Mouse (Mus musculus): ENCODE results near the gene Mpped2. TPM values are rescaled to one million over a fixed set of nuclear protein-coding genes. Genes with fewer than 3 reads are reported as not detected.

Mpped2 gene
- polyA plus RNA-seq, 1 experiment from 2014 or later = 1.3 TPM

DNA sequence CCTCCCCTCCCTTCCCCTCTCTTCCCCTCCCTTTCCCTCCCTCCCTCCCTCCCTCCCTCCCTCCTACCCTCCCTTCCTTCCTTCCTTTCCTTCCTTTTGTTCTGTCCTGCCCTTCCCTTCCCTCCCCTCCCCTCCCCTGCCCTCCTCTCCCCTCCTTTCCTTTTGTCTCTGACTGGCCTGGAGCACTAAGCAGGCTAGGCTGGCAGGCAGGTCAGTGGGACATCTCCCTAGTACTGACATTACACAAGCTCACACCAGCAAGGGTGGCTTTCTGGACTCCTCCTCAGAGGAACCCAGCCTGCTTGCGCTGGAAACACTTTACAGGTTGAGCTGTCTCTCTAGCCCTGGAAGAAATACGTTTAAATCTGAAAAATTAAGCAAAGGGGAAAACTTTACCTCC, 139.5 kb downstream of the Mpped2 start:
- Histone ChIP-seq H3K27ac (ENCODE audit: low read depth) (no peak overlapping the region), H3K9me3 (ENCODE audit: low read length) (no peaks in the 10 kb centered on the region), H3K4me1 (ENCODE audit: insufficient read depth) (no peaks in the 10 kb centered on the region), H3K4me3 (ENCODE audit: low read depth, low read length) (no peak overlapping the region), H3K27me3 (ENCODE audit: insufficient read depth, low read length) (no peaks in the 10 kb centered on the region), H3K4me2 (ENCODE audit: low read depth, low read length) (no peak overlapping the region), H3K36me3 (replicated peaks; ENCODE audit: insufficient read depth, low read length) (no peaks in the 10 kb centered on the region), H3K9ac (replicated peaks) (no peak overlapping the region)
- ATAC-seq (no peak), DNase-seq (no peak)
- TF ChIP-seq EP300 (IDR thresholded peaks at IDR 0.05; ENCODE audit: low read depth) (no peak), CTCF (IDR thresholded peaks at IDR 0.05; ENCODE audit: low read depth) (no peak)
- 70% methylated on average over 2 of the region's 2 CpGs for WGBS (ENCODE audit: insufficient replicate concordance)

DNA sequence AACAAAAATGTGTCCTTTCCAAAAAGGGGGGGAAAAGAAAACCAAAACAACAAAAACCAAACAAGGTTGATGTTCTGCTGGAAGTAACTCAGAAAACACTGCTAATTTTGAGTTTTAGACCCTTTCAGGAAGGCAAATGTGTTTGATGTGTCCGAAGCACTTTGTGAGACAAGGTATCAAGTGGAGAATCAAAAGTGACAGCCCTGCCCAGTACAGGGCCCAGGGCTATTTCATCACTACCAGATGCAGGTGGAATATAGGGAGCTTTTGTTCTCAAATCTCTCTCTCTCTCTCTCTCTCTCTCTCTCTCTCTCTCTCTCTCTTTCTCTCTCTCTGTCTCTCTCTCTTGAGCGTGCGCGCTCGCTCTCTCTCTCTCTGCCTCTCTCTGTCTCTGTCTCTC, 140.1 kb downstream of the Mpped2 start:
- 95% methylated on average over 5 of the region's 5 CpGs for WGBS (ENCODE audit: insufficient replicate concordance)
- H3K27me3 ChIP-seq (ENCODE audit: insufficient read depth, low read length) = no peaks in the 10 kb centered on the region
- no peaks in the 10 kb centered on the region for H3K36me3 ChIP-seq (replicated peaks; ENCODE audit: insufficient read depth, low read length)
- no peak overlapping the region for H3K9ac ChIP-seq (replicated peaks)
- no peaks in the 10 kb centered on the region for H3K9me3 ChIP-seq (ENCODE audit: low read length)
- no peak for DNase-seq
- H3K27ac ChIP-seq (ENCODE audit: low read depth) = no peak overlapping the region
- no peaks in the 10 kb centered on the region for H3K4me1 ChIP-seq (ENCODE audit: insufficient read depth)
- no peak for ATAC-seq
- H3K4me3 ChIP-seq (ENCODE audit: low read depth, low read length) = no peak overlapping the region
- TF ChIP-seq EP300 (IDR thresholded peaks at IDR 0.05; ENCODE audit: low read depth) (no peak), CTCF (IDR thresholded peaks at IDR 0.05; ENCODE audit: low read depth) (no peak)
- no peak overlapping the region for H3K4me2 ChIP-seq (ENCODE audit: low read depth, low read length)

DNA sequence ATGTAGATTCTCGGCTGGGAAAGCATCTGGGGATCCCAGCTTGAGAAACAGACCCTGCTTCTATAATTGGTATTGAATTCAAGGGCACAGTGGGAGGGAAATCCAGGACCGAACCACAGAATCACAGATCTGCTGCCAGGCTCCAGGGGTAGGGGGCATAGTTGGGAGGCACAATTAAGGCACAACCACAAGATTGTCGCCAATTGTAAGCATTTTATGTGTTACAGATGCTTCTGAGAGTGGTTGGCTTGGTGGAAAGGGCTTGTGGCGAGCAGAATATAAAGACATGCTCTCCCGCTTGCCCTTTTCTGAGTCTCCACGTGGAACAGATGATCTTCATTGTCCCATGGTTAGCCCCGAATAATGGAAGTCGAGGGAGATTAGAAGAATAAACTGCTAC, 142.3 kb downstream of the Mpped2 start:
- Histone ChIP-seq H3K4me2 (ENCODE audit: low read depth, low read length) (no peak overlapping the region), H3K4me1 (ENCODE audit: insufficient read depth) (no peaks in the 10 kb centered on the region), H3K9ac (replicated peaks) (no peak overlapping the region), H3K27ac (ENCODE audit: low read depth) (no peak overlapping the region), H3K27me3 (ENCODE audit: insufficient read depth, low read length) (no peaks in the 10 kb centered on the region), H3K9me3 (ENCODE audit: low read length) (no peaks in the 10 kb centered on the region), H3K4me3 (ENCODE audit: low read depth, low read length) (no peak overlapping the region), H3K36me3 (replicated peaks; ENCODE audit: insufficient read depth, low read length) (no peaks in the 10 kb centered on the region)
- TF ChIP-seq CTCF (IDR thresholded peaks at IDR 0.05; ENCODE audit: low read depth) (no peak), EP300 (IDR thresholded peaks at IDR 0.05; ENCODE audit: low read depth) (no peak)
- DNase-seq (no peak), ATAC-seq (no peak)
- 72% methylated on average over 8 of the region's 8 CpGs for WGBS (ENCODE audit: insufficient replicate concordance)

DNA sequence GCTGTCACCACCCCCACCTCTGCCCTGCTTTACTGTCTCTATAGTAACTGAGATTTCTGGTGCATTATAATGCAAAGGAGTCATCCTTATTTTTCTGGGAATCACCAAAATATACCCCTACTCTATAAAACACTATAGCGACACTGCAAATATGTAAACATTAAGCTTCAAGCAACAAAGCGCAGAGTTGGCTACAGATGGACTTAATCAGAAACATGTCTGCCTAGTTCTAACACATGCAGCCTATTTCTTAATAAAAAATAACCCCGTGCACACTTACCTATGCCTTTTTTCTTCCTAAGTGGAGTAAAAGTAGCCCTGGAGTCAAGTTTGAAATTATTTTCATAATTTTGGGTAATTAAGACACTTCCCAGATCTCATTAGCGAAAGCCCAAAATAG, 144.2 kb downstream of the Mpped2 start:
- no peak overlapping the region for H3K4me2 ChIP-seq (ENCODE audit: low read depth, low read length)
- H3K36me3 ChIP-seq (replicated peaks; ENCODE audit: insufficient read depth, low read length) = no peaks in the 10 kb centered on the region
- 87% methylated on average over 4 of the region's 4 CpGs for WGBS (ENCODE audit: insufficient replicate concordance)
- no peaks in the 10 kb centered on the region for H3K4me1 ChIP-seq (ENCODE audit: insufficient read depth)
- TF ChIP-seq CTCF (IDR thresholded peaks at IDR 0.05; ENCODE audit: low read depth) (no peak), EP300 (IDR thresholded peaks at IDR 0.05; ENCODE audit: low read depth) (no peak)
- no peaks in the 10 kb centered on the region for H3K27me3 ChIP-seq (ENCODE audit: insufficient read depth, low read length)
- no peak overlapping the region for H3K27ac ChIP-seq (ENCODE audit: low read depth)
- H3K9ac ChIP-seq (replicated peaks) = no peak overlapping the region
- H3K4me3 ChIP-seq (ENCODE audit: low read depth, low read length) = no peak overlapping the region
- ATAC-seq = no peak
- no peak for DNase-seq
- no peaks in the 10 kb centered on the region for H3K9me3 ChIP-seq (ENCODE audit: low read length)

DNA sequence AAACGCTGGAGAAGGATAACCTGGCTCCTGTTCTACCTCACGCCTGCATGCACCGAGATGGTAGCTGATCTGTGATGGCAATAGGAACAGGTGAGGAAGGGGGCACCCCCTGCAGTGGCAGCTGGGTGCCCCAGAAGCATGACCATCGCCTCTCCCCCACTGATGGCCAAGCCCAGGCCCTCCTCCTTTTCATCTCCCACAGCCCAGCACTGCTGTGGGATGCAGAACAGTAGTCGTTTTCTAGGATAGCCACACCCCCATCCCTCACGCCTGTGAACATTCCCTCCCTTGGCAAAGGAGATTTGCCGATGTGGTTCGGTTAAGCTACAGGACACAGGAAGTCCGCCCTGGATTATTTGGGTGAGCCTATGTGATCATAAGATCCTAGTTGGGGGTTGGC, 151.1 kb downstream of the Mpped2 start:
- TF ChIP-seq EP300 (IDR thresholded peaks at IDR 0.05; ENCODE audit: low read depth) (no peak), CTCF (IDR thresholded peaks at IDR 0.05; ENCODE audit: low read depth) (no peak)
- Histone ChIP-seq H3K27ac (ENCODE audit: low read depth) (no peak overlapping the region), H3K4me2 (ENCODE audit: low read depth, low read length) (no peak overlapping the region), H3K9me3 (ENCODE audit: low read length) (no peaks in the 10 kb centered on the region), H3K27me3 (ENCODE audit: insufficient read depth, low read length) (no peaks in the 10 kb centered on the region), H3K4me1 (ENCODE audit: insufficient read depth) (no peaks in the 10 kb centered on the region), H3K36me3 (replicated peaks; ENCODE audit: insufficient read depth, low read length) (no peaks in the 10 kb centered on the region), H3K4me3 (ENCODE audit: low read depth, low read length) (no peak overlapping the region), H3K9ac (replicated peaks) (no peak overlapping the region)
- DNase-seq (no peak), ATAC-seq (no peak)
- whole genome bisulfite sequencing (ENCODE audit: insufficient replicate concordance) = 69% methylated on average over 9 of the region's 9 CpGs

DNA sequence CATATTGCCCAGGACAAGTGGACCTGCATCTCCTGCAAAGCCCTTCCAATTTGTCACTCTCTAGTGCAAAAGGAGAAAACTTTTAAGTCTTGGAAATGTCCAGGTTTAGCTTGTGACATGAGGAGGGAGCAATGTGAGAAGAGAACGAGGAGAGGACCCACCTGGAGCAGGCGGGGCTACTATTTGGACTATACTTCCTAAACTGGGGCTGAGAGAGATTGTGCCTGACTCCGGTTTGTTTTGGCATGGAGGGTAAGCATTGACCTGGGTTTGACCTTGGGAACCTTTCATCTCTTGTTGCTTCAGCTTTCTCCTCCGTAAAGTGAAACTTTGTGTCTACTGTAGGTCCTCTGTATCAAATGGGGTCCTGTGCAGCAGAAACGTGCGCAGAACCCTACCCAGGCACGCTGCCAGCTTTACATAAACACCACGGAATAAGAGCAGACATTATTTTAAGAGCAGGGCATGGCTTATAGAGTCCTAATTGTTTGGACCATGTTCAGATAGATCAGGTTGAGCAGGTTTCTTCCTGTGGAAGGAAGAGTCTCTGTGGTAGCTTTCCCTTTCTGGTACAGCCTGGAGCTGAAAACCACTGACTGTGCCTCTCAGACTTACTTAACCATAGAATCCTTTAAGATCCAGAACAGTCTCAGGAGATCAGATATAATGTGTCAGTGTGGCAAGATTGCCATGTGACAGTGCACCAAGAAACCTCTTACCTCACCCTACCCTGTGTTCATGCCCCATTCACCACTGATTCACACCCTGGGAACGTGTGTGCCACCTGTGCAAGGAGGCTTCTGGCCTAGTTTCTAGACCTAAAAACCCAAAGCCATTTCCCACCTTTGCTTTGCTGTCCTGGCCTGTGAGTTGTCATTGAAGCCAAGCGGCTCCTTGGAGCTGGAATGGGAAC, 152.0 kb downstream of the Mpped2 start:
- Histone ChIP-seq H3K36me3 (replicated peaks; ENCODE audit: insufficient read depth, low read length) (no peaks in the 10 kb centered on the region), H3K27ac (ENCODE audit: low read depth) (no peak overlapping the region), H3K9ac (replicated peaks) (no peak overlapping the region), H3K9me3 (ENCODE audit: low read length) (no peaks in the 10 kb centered on the region), H3K4me3 (ENCODE audit: low read depth, low read length) (no peak overlapping the region), H3K4me2 (ENCODE audit: low read depth, low read length) (no peak overlapping the region), H3K27me3 (ENCODE audit: insufficient read depth, low read length) (no peaks in the 10 kb centered on the region), H3K4me1 (ENCODE audit: insufficient read depth) (no peaks in the 10 kb centered on the region)
- TF ChIP-seq EP300 (IDR thresholded peaks at IDR 0.05; ENCODE audit: low read depth) = no peak
- TF ChIP-seq CTCF (IDR thresholded peaks at IDR 0.05; ENCODE audit: low read depth) = no peak
- ATAC-seq (no peak), DNase-seq (no peak)
- 62% methylated on average over 10 of the region's 10 CpGs for WGBS (ENCODE audit: insufficient replicate concordance)

Measured in liver, postnatal 0 days (tissue).